Comparison of ENCODE assay signal across 8 mouse cellular contexts in genomic region chr17:13472460-13473062, GRCm38 (mm10).
A peak's percentile ranks its signal among the peaks of the same experiment; 100 is the strongest.
DNase-seq lines count a peak whose midpoint lies in the region; ATAC-seq and TF ChIP-seq lines count a peak whose summit lies in the region.

No protein-coding gene starts in this region.

- H3K9ac ChIP-seq in forebrain, postnatal 0 days, result no peak overlapping the region
- H3K9ac ChIP-seq in hindbrain, embryonic 14.5 days, result no peak overlapping the region

- H3K36me3 ChIP-seq in forebrain, postnatal 0 days (ENCODE audit: insufficient read depth), result no peaks in the 10 kb centered on the region
- H3K36me3 ChIP-seq in hindbrain, embryonic 14.5 days (replicated peaks; ENCODE audit: control insufficient read depth, insufficient read depth), result no peaks in the 10 kb centered on the region

- no peak overlapping the region for H3K27ac ChIP-seq in forebrain, postnatal 0 days (ENCODE audit: low read depth, low read length)
- H3K27ac ChIP-seq in hindbrain, embryonic 14.5 days, result no peak overlapping the region

- peak; percentile 94 for TF ChIP-seq CTCF in forebrain, postnatal 0 days (IDR thresholded peaks at IDR 0.05; ENCODE audit: low read depth)

- no peak overlapping the region for H3K4me2 ChIP-seq in forebrain, postnatal 0 days (ENCODE audit: low read depth)
- H3K4me2 ChIP-seq in hindbrain, embryonic 14.5 days (replicated peaks), result no peak overlapping the region; the same call in 1 of the 2 replicates

- ATAC-seq in forebrain, postnatal 0 days, result peak; percentile 79
- peak; percentile 78 for ATAC-seq in hindbrain, embryonic 14.5 days (ENCODE audit: low FRiP score)
- peak; percentile 61 for ATAC-seq in megakaryocyte-erythroid progenitor cell, adult 5-6 weeks (replicated peaks; ENCODE audit: low FRiP score, low TSS enrichment, poor library complexity, severe bottlenecking)
- no peak for ATAC-seq in inflammation-experienced regulatory T-cells, adult 6 months

- WGBS in forebrain, postnatal 0 days, result 13% methylated on average over 7 of the region's 7 CpGs
- 16% methylated on average over 7 of the region's 7 CpGs for WGBS in hindbrain, embryonic 14.5 days

- H3K27me3 ChIP-seq in forebrain, postnatal 0 days (ENCODE audit: insufficient read depth, low read length), result no peaks in the 10 kb centered on the region
- no peaks in the 10 kb centered on the region for H3K27me3 ChIP-seq in hindbrain, embryonic 14.5 days (ENCODE audit: control insufficient read depth, insufficient read depth, low read length)

- H3K9me3 ChIP-seq in forebrain, postnatal 0 days (ENCODE audit: low read length), result no peaks in the 10 kb centered on the region
- no peaks in the 10 kb centered on the region for H3K9me3 ChIP-seq in hindbrain, embryonic 14.5 days (ENCODE audit: control insufficient read depth, low read length)

- DNase-seq in Muller cell, postnatal 12 days (ENCODE audit: inconsistent ontology term), result peak; percentile 71
- peak; percentile 71 for DNase-seq in cerebellum, adult 11 months
- DNase-seq in forebrain, postnatal 0 days, result peak; percentile 93
- DNase-seq in hindbrain, embryonic 14.5 days (ENCODE audit: low spot score), result peak; percentile 94
- DNase-seq in layer of hippocampus, postnatal 14 days (ENCODE audit: low spot score in 2 of 2), result peak; percentile 81 to 88
- DNase-seq in right cerebral cortex, postnatal 36 days (ENCODE audit: low spot score in 2 of 2), result peak; percentile 56 to 69

- no peak overlapping the region for H3K4me3 ChIP-seq in forebrain, postnatal 0 days (ENCODE audit: low read depth, low read length)
- H3K4me3 ChIP-seq in hindbrain, embryonic 14.5 days (replicated peaks; ENCODE audit: low read length), result no peak overlapping the region

- H3K4me1 ChIP-seq in forebrain, postnatal 0 days (ENCODE audit: insufficient read depth), result no peaks in the 10 kb centered on the region
- no peaks in the 10 kb centered on the region; the same call in 1 of the 2 replicates for H3K4me1 ChIP-seq in hindbrain, embryonic 14.5 days (replicated peaks; ENCODE audit: control insufficient read depth, insufficient read depth, low read length)
